Mouse (Mus musculus): Measurements from ENCODE around the gene Aig1. TPM values are rescaled to one million over a fixed set of nuclear protein-coding genes. Genes with fewer than 3 reads are reported as not detected.
"Not testable (repeated sequence)": the region's sequence is repeated elsewhere in the genome, so short reads cannot be mapped to it uniquely, and the experiment has no call there.

Gene Aig1
- polyA plus RNA-seq (2016; fragmentation: Nextera tagmentation; extraction: Ambion mirVana): 24.2 and 24.3 TPM in 2 replicates

- Histone ChIP-seq H3K27me3 (ENCODE audit: low read depth, poor library complexity, severe bottlenecking) (no peaks in the 10 kb centered on the region), H3K36me3 (no peaks in the 10 kb centered on the region), H3K9me3 (replicated peaks) (no peaks in the 10 kb centered on the region), H3K4me1 (peaks cover 15% of the 10 kb centered on the region), H3K4me3 (peak within 1 kb of the TSS; percentile 84), H3K27ac (replicated peaks) (peak within 1 kb of the TSS; percentile 90)
- 3% methylated on average over 73 of the region's 77 CpGs for WGBS
- peak; percentile 75 for DNase-seq (ENCODE audit: low spot score)
These were observed at the start of gene Aig1 for GRCm38 (mm10) chr10:13868371-13869321. Gene Aig1, minus strand, starts transcription at chr10:13868980.

- H3K27ac ChIP-seq (replicated peaks): peak overlapping the region; percentile 73
- H3K36me3 ChIP-seq: no peaks in the 10 kb centered on the region
- no peaks in the 10 kb centered on the region for H3K9me3 ChIP-seq (replicated peaks)
- 28% methylated on average over 12 of the region's 12 CpGs for WGBS
- no peak overlapping the region for H3K4me3 ChIP-seq
- DNase-seq (ENCODE audit: low spot score): peak; percentile 69
- peaks cover 24% of the 10 kb centered on the region for H3K4me1 ChIP-seq
- no peaks in the 10 kb centered on the region for H3K27me3 ChIP-seq (ENCODE audit: low read depth, poor library complexity, severe bottlenecking)
These were observed 48.0 kb upstream of the Aig1 start for GRCm38 (mm10) chr10:13916645-13917342.

- Histone ChIP-seq H3K27ac (replicated peaks) (no peak overlapping the region), H3K36me3 (no peaks in the 10 kb centered on the region), H3K4me3 (no peak overlapping the region), H3K27me3 (ENCODE audit: low read depth, poor library complexity, severe bottlenecking) (no peaks in the 10 kb centered on the region), H3K4me1 (peaks cover 24% of the 10 kb centered on the region), H3K9me3 (replicated peaks) (no peaks in the 10 kb centered on the region)
- DNase-seq (ENCODE audit: low spot score): no peak
- WGBS: 80% methylated on average over 3 of the region's 3 CpGs
These were observed 46.4 kb upstream of the Aig1 start for GRCm38 (mm10) chr10:13915211-13915610.

- Histone ChIP-seq H3K27ac (replicated peaks) (no peak overlapping the region), H3K4me3 (no peak overlapping the region), H3K4me1 (peaks cover 24% of the 10 kb centered on the region), H3K27me3 (ENCODE audit: low read depth, poor library complexity, severe bottlenecking) (no peaks in the 10 kb centered on the region), H3K9me3 (replicated peaks) (no peaks in the 10 kb centered on the region; the same call in 1 of the 2 replicates), H3K36me3 (no peaks in the 10 kb centered on the region)
- no peak for DNase-seq (ENCODE audit: low spot score)
These were observed 44.9 kb upstream of the Aig1 start for GRCm38 (mm10) chr10:13913689-13914088.

- no peak overlapping the region for H3K4me3 ChIP-seq
- DNase-seq (ENCODE audit: low spot score): no peak
- no peaks in the 10 kb centered on the region for H3K4me1 ChIP-seq
- H3K27ac ChIP-seq (replicated peaks): no peak overlapping the region
- no peaks in the 10 kb centered on the region for H3K36me3 ChIP-seq
- H3K9me3 ChIP-seq (replicated peaks): peaks cover 13% of the 10 kb centered on the region; the same call in 1 of the 2 replicates
- WGBS: 88% methylated on average over 8 of the region's 8 CpGs
- H3K27me3 ChIP-seq (ENCODE audit: low read depth, poor library complexity, severe bottlenecking): no peaks in the 10 kb centered on the region
These were observed 37.5 kb upstream of the Aig1 start for GRCm38 (mm10) chr10:13906261-13906741.

- Histone ChIP-seq H3K27me3 (ENCODE audit: low read depth, poor library complexity, severe bottlenecking) (no peaks in the 10 kb centered on the region), H3K27ac (replicated peaks) (no peak overlapping the region), H3K4me1 (no peaks in the 10 kb centered on the region), H3K36me3 (no peaks in the 10 kb centered on the region), H3K9me3 (replicated peaks) (peaks cover 13% of the 10 kb centered on the region; the same call in 1 of the 2 replicates), H3K4me3 (no peak overlapping the region)
- 96% methylated on average over 9 of the region's 9 CpGs for WGBS
- no peak for DNase-seq (ENCODE audit: low spot score)
These were observed 36.8 kb upstream of the Aig1 start for GRCm38 (mm10) chr10:13905618-13906017.

GRCm38 (mm10) chr10:13892762-13893161 is 24.0 kb upstream of the Aig1 start:
- H3K27me3 ChIP-seq (ENCODE audit: low read depth, poor library complexity, severe bottlenecking); H3K27ac ChIP-seq (replicated peaks); H3K4me3 ChIP-seq; DNase-seq (ENCODE audit: low spot score); H3K4me1 ChIP-seq; H3K9me3 ChIP-seq (replicated peaks); H3K36me3 ChIP-seq: not testable (repeated sequence)
- 83% methylated on average over 7 of the region's 7 CpGs for whole genome bisulfite sequencing

- no peaks in the 10 kb centered on the region for H3K27me3 ChIP-seq (ENCODE audit: low read depth, poor library complexity, severe bottlenecking)
- H3K36me3 ChIP-seq: no peaks in the 10 kb centered on the region
- no peaks in the 10 kb centered on the region for H3K9me3 ChIP-seq (replicated peaks)
- 91% methylated on average over 10 of the region's 10 CpGs for WGBS
- H3K4me1 ChIP-seq: no peaks in the 10 kb centered on the region
- DNase-seq (ENCODE audit: low spot score): no peak
- no peak overlapping the region for H3K4me3 ChIP-seq
- H3K27ac ChIP-seq (replicated peaks): no peak overlapping the region
These were observed 14.4 kb upstream of the Aig1 start for GRCm38 (mm10) chr10:13882975-13883875.

GRCm38 (mm10) chr10:13882490-13882889 is 13.7 kb upstream of the Aig1 start:
- Histone ChIP-seq H3K27me3 (ENCODE audit: low read depth, poor library complexity, severe bottlenecking) (no peaks in the 10 kb centered on the region), H3K9me3 (replicated peaks) (no peaks in the 10 kb centered on the region), H3K4me3 (no peak overlapping the region), H3K27ac (replicated peaks) (no peak overlapping the region), H3K4me1 (no peaks in the 10 kb centered on the region), H3K36me3 (no peaks in the 10 kb centered on the region)
- WGBS: 70% methylated on average over 9 of the region's 9 CpGs
- no peak for DNase-seq (ENCODE audit: low spot score)

- 88% methylated on average over 4 of the region's 4 CpGs for WGBS
These were observed 9.9 kb upstream of the Aig1 start for GRCm38 (mm10) chr10:13878696-13879095.

GRCm38 (mm10) chr10:13875038-13875420 is 6.2 kb upstream of the Aig1 start:
- Histone ChIP-seq H3K27ac (replicated peaks) (no peak overlapping the region), H3K36me3 (no peaks in the 10 kb centered on the region), H3K9me3 (replicated peaks) (no peaks in the 10 kb centered on the region), H3K27me3 (ENCODE audit: low read depth, poor library complexity, severe bottlenecking) (no peaks in the 10 kb centered on the region), H3K4me1 (no peaks in the 10 kb centered on the region), H3K4me3 (no peak overlapping the region)
- no peak for DNase-seq (ENCODE audit: low spot score)
- 76% methylated on average over 4 of the region's 4 CpGs for WGBS

More at GRCm38 (mm10) chr10:13878696-13879095, 9.9 kb upstream of the Aig1 start:
- no peak overlapping the region for H3K4me3 ChIP-seq
- H3K27ac ChIP-seq (replicated peaks): no peak overlapping the region
- DNase-seq (ENCODE audit: low spot score): no peak
- no peaks in the 10 kb centered on the region for H3K9me3 ChIP-seq (replicated peaks)
- H3K36me3 ChIP-seq: no peaks in the 10 kb centered on the region
- no peaks in the 10 kb centered on the region for H3K4me1 ChIP-seq
- no peaks in the 10 kb centered on the region for H3K27me3 ChIP-seq (ENCODE audit: low read depth, poor library complexity, severe bottlenecking)

Data from midbrain, embryonic 10.5 days (tissue).